In genomic region chr8:128390759-128391158, GRCm38 (mm10) we compare ENCODE assay signal across 26 mouse cellular contexts. TPM values are rescaled to one million over a fixed set of nuclear protein-coding genes. Genes with fewer than 3 reads are reported as not detected.
DNase-seq lines count a peak whose midpoint lies in the region; ATAC-seq and TF ChIP-seq lines count a peak whose summit lies in the region.
"Had no signal": no experiment of that assay in that cellular context is flagged by ENCODE, and none has a peak within 500 bp of the region (broad histone marks: within the 10 kb centered on the region; RNA-seq: fewer than 3 reads in every experiment).

No protein-coding gene starts in this region.

- no peak overlapping the region for H3K4me3 ChIP-seq in heart, adult 2 months
- no peak overlapping the region for H3K4me3 ChIP-seq in heart, embryonic 16.5 days (ENCODE audit: low read length)
- H3K4me3 ChIP-seq in brown adipose tissue, adult 24 weeks (ENCODE audit: insufficient read depth, low read depth, low read length), result no peak overlapping the region
- no peak overlapping the region for H3K4me3 ChIP-seq in midbrain, postnatal 0 days (ENCODE audit: low read depth, low read length)
- H3K4me3 ChIP-seq: forebrain, embryonic 10.5 days; forebrain, embryonic 13.5 days; heart, embryonic 12.5 days had no signal

- ATAC-seq in heart, embryonic 16.5 days (replicated peaks; ENCODE audit: extremely low read depth, insufficient read depth, low FRiP score), result no peak
- ATAC-seq in megakaryocyte, adult 5-6 weeks (ENCODE audit: poor library complexity, severe bottlenecking), result peak; percentile 58
- ATAC-seq in cerebellum, adult (ENCODE audit: insufficient number of reproducible peaks, low FRiP score, low TSS enrichment), result no peak
- ATAC-seq in midbrain, postnatal 0 days (ENCODE audit: low FRiP score), result no peak
- ATAC-seq: forebrain, embryonic 13.5 days; forebrain, embryonic 16.5 days; hindbrain, postnatal 0 days; intestine, embryonic 16.5 days had no signal

- peaks cover 53% of the 10 kb centered on the region for H3K4me1 ChIP-seq in heart, adult 2 months (ENCODE audit: control insufficient read depth, insufficient read depth, low read length)
- H3K4me1 ChIP-seq in heart, embryonic 16.5 days (ENCODE audit: control insufficient read depth, insufficient read depth, low read length), result peaks cover 73% of the 10 kb centered on the region
- H3K4me1 ChIP-seq in brown adipose tissue, adult 24 weeks (ENCODE audit: control insufficient read depth, insufficient read depth, insufficient read length, low read length), result peaks cover 63% of the 10 kb centered on the region
- no peaks in the 10 kb centered on the region for H3K4me1 ChIP-seq in midbrain, postnatal 0 days (ENCODE audit: insufficient read depth, low read length)

- no peaks in the 10 kb centered on the region for H3K9me3 ChIP-seq in heart, embryonic 16.5 days (replicated peaks; ENCODE audit: control insufficient read depth, low read length)
- no peaks in the 10 kb centered on the region for H3K9me3 ChIP-seq in midbrain, postnatal 0 days (ENCODE audit: low read length)
- H3K9me3 ChIP-seq: forebrain, embryonic 10.5 days; forebrain, embryonic 13.5 days; heart, embryonic 12.5 days had no signal

- no peaks in the 10 kb centered on the region for H3K27me3 ChIP-seq in heart, adult 2 months (ENCODE audit: control insufficient read depth, insufficient read depth, low read length)
- no peaks in the 10 kb centered on the region for H3K27me3 ChIP-seq in heart, embryonic 16.5 days (ENCODE audit: control insufficient read depth, insufficient read depth, low read length)
- H3K27me3 ChIP-seq in midbrain, postnatal 0 days (ENCODE audit: insufficient read depth, low read length), result no peaks in the 10 kb centered on the region
- H3K27me3 ChIP-seq: forebrain, embryonic 13.5 days; heart, embryonic 12.5 days had no signal

- H3K27ac ChIP-seq in heart, adult 2 months, result peak overlapping the region; percentile 47
- H3K27ac ChIP-seq in heart, embryonic 16.5 days (ENCODE audit: low read length), result peak overlapping the region; percentile 23; the same call in 1 of the 2 replicates
- peak overlapping the region; percentile 27; the same call in 1 of the 2 replicates for H3K27ac ChIP-seq in brown adipose tissue, adult 24 weeks (replicated peaks; ENCODE audit: low read depth, low read length)
- no peak overlapping the region for H3K27ac ChIP-seq in midbrain, postnatal 0 days (ENCODE audit: low read depth, low read length)
- H3K27ac ChIP-seq: forebrain, embryonic 10.5 days; forebrain, embryonic 13.5 days; hindbrain, embryonic 14.5 days; hindbrain, postnatal 0 days had no signal

- H3K9ac ChIP-seq in heart, adult 2 months (ENCODE audit: low read depth, low read length), result no peak overlapping the region
- no peak overlapping the region for H3K9ac ChIP-seq in heart, embryonic 16.5 days (ENCODE audit: low read length)
- H3K9ac ChIP-seq in midbrain, postnatal 0 days (replicated peaks; ENCODE audit: low read length, poor library complexity, severe bottlenecking), result no peak overlapping the region
- H3K9ac ChIP-seq: forebrain, embryonic 13.5 days; heart, embryonic 12.5 days; hindbrain, embryonic 14.5 days had no signal

- no peak for TF ChIP-seq EP300 in heart, adult 2 months (IDR thresholded peaks at IDR 0.05; ENCODE audit: insufficient read depth, low read depth, low read length)

- DNase-seq in heart, adult 2 months, result no peak
- DNase-seq in heart, adult 8-10 months (ENCODE audit: low spot score), result no peak
- no peak for DNase-seq in heart, postnatal 4 days
- no peak for DNase-seq in midbrain, postnatal 0 days (ENCODE audit: low spot score)
- DNase-seq: adrenal gland, adult 8-10 months; adrenal gland, postnatal 25 days; cerebellum, adult 11-12 months; cerebellum, adult 8-10 months; cerebellum, postnatal 10 days; cerebellum, postnatal 36 days; gastrocnemius, postnatal 14 days; heart, postnatal 36 days; kidney, adult 18-20 months; kidney, adult 9 months had no signal

- no peak for TF ChIP-seq POLR2A in heart, adult 2 months (IDR thresholded peaks at IDR 0.05; ENCODE audit: insufficient read depth, low read depth, low read length)

- no peak overlapping the region for H3K4me2 ChIP-seq in heart, embryonic 16.5 days (ENCODE audit: low read depth, low read length)
- no peak overlapping the region for H3K4me2 ChIP-seq in midbrain, postnatal 0 days (ENCODE audit: low read depth, low read length, poor library complexity, severe bottlenecking)
- H3K4me2 ChIP-seq: forebrain, embryonic 13.5 days; heart, embryonic 12.5 days; hindbrain, embryonic 14.5 days had no signal

- intact Hi-C loops in heart, adult 2 months (cut with DNase I), result no loop called here

- H3K36me3 ChIP-seq in heart, adult 2 months (ENCODE audit: control insufficient read depth, insufficient read depth, low read length), result peaks cover 79% of the 10 kb centered on the region
- 0 out of 2 replicates have a peak, but pooled peaks cover 6% of the 10 kb centered on the region for H3K36me3 ChIP-seq in heart, embryonic 16.5 days (ENCODE audit: control insufficient read depth, insufficient read depth)
- no peaks in the 10 kb centered on the region for H3K36me3 ChIP-seq in midbrain, postnatal 0 days (ENCODE audit: insufficient read depth, low read length)
- H3K36me3 ChIP-seq: forebrain, embryonic 10.5 days; heart, embryonic 12.5 days had no signal

- no peak for TF ChIP-seq CTCF in heart, adult 2 months (IDR thresholded peaks at IDR 0.05)
- TF ChIP-seq CTCF in midbrain, postnatal 0 days (IDR thresholded peaks at IDR 0.05), result no peak

- peaks cover 31% of the 10 kb centered on the region for H3K79me2 ChIP-seq in heart, adult 2 months (replicated peaks; ENCODE audit: control insufficient read depth, insufficient read depth, low read length)

RNA-seq across cellular contexts. Expression of gene Nrp1, which starts 32.4 kb away (rescaled TPM):
- 100 to 1,000 TPM; 115 TPM for total RNA-seq in heart, adult 2 months (2021)
- polyA plus RNA-seq in heart, adult 2 months (2012; rRNA removed), result 64.5 and 101 TPM in 2 replicates
- 100 to 1,000 TPM in 2 of 4 experiments, 10 to 100 TPM in 2; 92.6 to 130 (median 102) TPM for total RNA-seq in heart, adult 8-10 months (2022)
- 159 and 160 TPM in 2 replicates for polyA plus RNA-seq in heart, embryonic 16.5 days (2015; fragmentation: Nextera tagmentation; extraction: Ambion mirVana)
- total RNA-seq in heart, postnatal 4 days (2021), result 100 to 1,000 TPM; 153 to 156 TPM
- 56.0 and 73.5 TPM in 2 replicates for polyA plus RNA-seq in brown adipose tissue, adult 24 weeks (2012; ENCODE audit: insufficient read depth, insufficient read length, missing spikeins)
- 56.8 and 59.8 TPM in 2 replicates for total RNA-seq in megakaryocyte, adult 5-6 weeks (2015)
- total RNA-seq in megakaryocyte, adult 5-6 weeks (2017), result 73.2 and 74.3 TPM in 2 replicates
- 57.9 and 72.1 TPM in 2 replicates for total RNA-seq in midbrain, postnatal 0 days (2014; rRNA removed)
- polyA plus RNA-seq in midbrain, postnatal 0 days (2015; fragmentation: Nextera tagmentation; extraction: Ambion mirVana), result 56.5 and 59.3 TPM in 2 replicates
- total RNA-seq: MEL had no signal
